Mouse (Mus musculus) gastrocnemius, postnatal 36 days (tissue): ENCODE results near the gene Vsnl1. TPM values are rescaled to one million over a fixed set of nuclear protein-coding genes. Genes with fewer than 3 reads are reported as not detected.

Source experiments
- DNase-seq, 2 experiments: peaks; one replicate each; pipeline ENCODE4 v3.0.0; 2022
- intact Hi-C: fragments of 180-260 bp; cut with DNase I; formaldehyde crosslinking; loops from one replicate; pipeline ENCODE4 v1.15.1; 2025
- microRNA-seq, 2 experiments: library from miRNA; unstranded; fragments of <30 nt; microRNA quantifications; one replicate each; pipeline ENCODE4 v1.2.0; 2021
- total RNA-seq, 2 experiments: library from RNA; stranded (reverse); gene quantifications; 2 replicates each; pipeline ENCODE4 v1.2.3; 2021

Vsnl1 gene
- total RNA-seq, 2 experiments from 2014 or later = not detected

DNA sequence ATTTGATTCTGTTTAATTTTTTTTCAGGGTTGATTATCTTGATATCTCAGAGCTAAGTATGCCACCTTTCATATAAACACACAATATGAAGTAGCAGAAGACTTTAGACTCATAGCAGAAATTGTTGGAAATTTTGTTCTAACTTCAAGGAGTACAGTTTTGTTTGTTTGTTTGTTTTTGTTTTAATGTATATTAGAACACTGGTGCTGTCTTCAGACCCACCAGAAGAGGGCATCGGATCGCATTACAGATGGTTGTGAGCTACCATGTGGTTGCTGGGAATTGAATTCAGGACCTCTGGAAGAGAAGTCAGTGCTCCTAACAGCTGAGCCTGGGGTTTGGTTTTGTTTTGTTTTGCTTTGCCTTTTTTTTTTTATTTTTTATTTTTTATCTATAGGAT is 150.0 kb downstream of the Vsnl1 start:
- no peak for DNase-seq
- intact Hi-C loops = no loop called here

DNA sequence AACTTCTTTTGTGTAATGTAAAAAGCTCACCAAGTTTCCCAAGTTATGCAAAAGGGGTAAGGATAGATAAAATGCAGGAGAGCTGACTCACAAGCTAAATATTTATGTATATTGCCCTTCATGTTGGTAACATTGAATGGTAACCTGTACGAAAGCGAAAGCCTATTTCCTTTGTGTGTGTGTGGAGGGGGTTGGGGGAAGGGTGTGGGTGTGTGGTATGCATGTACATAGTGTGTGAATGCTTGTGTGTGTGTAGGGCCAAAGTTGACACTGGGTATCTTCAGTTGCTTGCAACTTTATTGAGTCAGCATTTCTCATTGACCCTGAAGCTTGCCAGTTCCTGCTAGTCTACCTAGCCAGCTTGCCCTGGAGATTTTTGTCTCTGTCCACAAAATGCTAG is 154.8 kb downstream of the Vsnl1 start:
- intact Hi-C loops = loop anchor here (5.0 kb wide), 1 partner anchor 84 kb away; no protein-coding TSS in a partner anchor
- DNase-seq = no peak

DNA sequence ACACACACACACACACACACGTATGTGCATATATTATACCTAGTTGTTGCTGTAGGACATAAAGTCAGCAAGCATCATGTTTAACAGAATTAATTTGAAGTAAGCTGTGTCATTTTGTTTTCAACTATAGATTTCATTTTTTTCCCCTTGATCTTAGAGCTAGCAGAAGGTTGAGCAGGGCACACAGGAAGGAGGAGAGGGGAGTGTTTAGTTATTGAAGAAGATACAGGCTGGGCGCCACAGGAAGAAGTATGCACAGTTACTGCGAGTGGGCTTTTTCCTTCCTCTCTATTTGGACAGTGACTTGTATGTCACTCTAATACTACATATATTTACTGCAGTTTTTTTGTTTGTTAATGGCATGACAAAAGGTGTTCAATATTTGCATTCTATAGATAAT is 156.5 kb downstream of the Vsnl1 start:
- DNase-seq = no peak
- intact Hi-C loops = loop anchor here (5.0 kb wide), 1 partner anchor 83 kb away; no protein-coding TSS in a partner anchor

DNA sequence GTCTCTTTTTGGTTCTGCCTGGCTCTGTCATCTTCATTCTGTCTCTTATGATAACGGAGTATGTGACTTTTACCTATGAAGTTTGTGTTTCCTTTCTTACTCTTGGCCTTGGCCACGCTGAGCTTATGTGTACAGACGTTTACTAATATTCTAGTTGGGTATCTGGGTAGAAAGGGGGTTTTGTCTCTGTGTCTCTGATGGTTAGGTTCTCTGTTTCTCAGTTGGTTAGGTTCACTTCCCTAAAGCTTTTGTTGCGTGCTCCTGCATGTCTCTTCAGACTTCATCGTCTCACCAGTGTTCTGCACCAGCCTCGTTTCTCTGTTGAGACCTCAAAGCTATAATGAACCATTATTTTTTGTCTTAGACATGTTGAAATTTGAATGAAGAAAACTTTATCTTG is 159.2 kb downstream of the Vsnl1 start:
- intact Hi-C loops = no loop called here
- DNase-seq = no peak

- DNase-seq = no peak
- intact Hi-C loops = no loop called here
Observed at GRCm38 (mm10) chr12:11276632-11277031, 159.8 kb downstream of the Vsnl1 start.

Small RNA genes within 50 kb of the gene (microRNA-seq; reads per million reads assigned to microRNA genes)
- 0 to 0.36 reads per million in 2 experiments for gene Mir7675

Other genes starting within 250 kb of the Vsnl1 start
- gene Msgn1, start 227.6 kb downstream of the Vsnl1 start, total RNA-seq = not detected
- 1 to 10 TPM; 2.3 to 2.7 TPM for gene Gen1, start 170.8 kb downstream of the Vsnl1 start, total RNA-seq
- 10 to 100 TPM; 24.9 to 36.5 TPM for gene Smc6, start 170.7 kb downstream of the Vsnl1 start, total RNA-seq
- not detected for gene Rad51ap2, start 19.5 kb upstream of the Vsnl1 start, total RNA-seq